Mouse (Mus musculus) ES-E14 (cell line): Measurements from ENCODE around the gene Zcchc7. TPM values are rescaled to one million over a fixed set of nuclear protein-coding genes. Genes with fewer than 3 reads are reported as not detected.

Experiments
- DNase-seq: peaks from one replicate; pipeline ENCODE4 v3.0.0-alpha.2; 2013; ENCODE audit warnings: low read depth, low spot score
- H3K27ac ChIP-seq: 2 replicates; pipeline ENCODE4 v1.5.1; 2012; ENCODE audit warnings: low read depth, mild to moderate bottlenecking, low read length, moderate library complexity, mixed read lengths; ENCODE audit not compliant: poor library complexity, insufficient read depth, severe bottlenecking
- H3K36me3 ChIP-seq: 2 replicates; pipeline ENCODE4 v1.6.1; 2012; ENCODE audit warnings: mild to moderate bottlenecking, low read length, moderate library complexity, mixed read lengths; ENCODE audit not compliant: control insufficient read depth, poor library complexity, insufficient read depth, severe bottlenecking
- H3K4me1 ChIP-seq, 2 experiments: fragments of 150-350 bp in 1 of 2; sonication (generic) in 1 of 2; 2 replicates each; pipeline ENCODE4 v1.6.1; 2012; ENCODE audit warnings: low read length in 2 of 2, mild to moderate bottlenecking in 1 of 2, mixed read lengths in 1 of 2; ENCODE audit not compliant: control insufficient read depth in 2 of 2, insufficient read depth in 2 of 2, poor library complexity in 1 of 2
- H3K4me3 ChIP-seq, 2 experiments: fragments of 150-350 bp in 1 of 2; sonication (generic) in 1 of 2; 2 replicates each; pipeline ENCODE4 v1.5.1; 2012; ENCODE audit warnings: low read length in 2 of 2, low read depth in 1 of 2, mild to moderate bottlenecking in 1 of 2, mixed read lengths in 1 of 2; ENCODE audit not compliant: insufficient read depth in 1 of 2, poor library complexity in 1 of 2, severe bottlenecking in 1 of 2
- H3K9ac ChIP-seq: 2 replicates; pipeline ENCODE4 v1.6.1; 2012; ENCODE audit warnings: low read depth, mild to moderate bottlenecking, low read length, mixed read lengths; ENCODE audit not compliant: poor library complexity, insufficient read depth, severe bottlenecking
- H3K9me3 ChIP-seq: fragments of 150-350 bp; sonication (generic); 2 replicates; pipeline ENCODE4 v1.6.1; 2012; ENCODE audit warnings: low read depth, mild to moderate bottlenecking, low read length; ENCODE audit not compliant: control insufficient read depth, insufficient read depth
- CHD2 ChIP-seq: IDR thresholded peaks from 2 replicates; pipeline ENCODE4 v1.6.1; 2014; ENCODE audit warnings: mild to moderate bottlenecking, low read depth, low read length, inconsistent platforms
- HCFC1 ChIP-seq: IDR thresholded peaks from 2 replicates; pipeline ENCODE4 v1.6.1; 2012; ENCODE audit warnings: low read length, inconsistent platforms, borderline replicate concordance; ENCODE audit not compliant: insufficient read depth
- MAFK ChIP-seq: IDR thresholded peaks from 2 replicates; pipeline ENCODE4 v1.6.1; 2014; ENCODE audit warnings: mild to moderate bottlenecking, low read depth, low read length, inconsistent platforms; ENCODE audit not compliant: insufficient read depth
- ZC3H11A ChIP-seq: IDR thresholded peaks from 2 replicates; pipeline ENCODE4 v1.6.1; 2012; ENCODE audit warnings: low read depth, mild to moderate bottlenecking, inconsistent platforms, low read length, borderline replicate concordance
- ZNF384 ChIP-seq: IDR thresholded peaks from 2 replicates; pipeline ENCODE4 v1.6.1; 2012; ENCODE audit warnings: low read depth, low read length, inconsistent platforms
- in situ Hi-C, 2 experiments: fragments of 600-800 bp; cut with MboI; formaldehyde crosslinking; loops; one replicate each; pipeline ENCODE4 v1.15.1; 2025; ENCODE audit warnings: low sequenced_read_pairs in 2 of 2, inconsistent platforms in 1 of 2; ENCODE audit not compliant: unreplicated experiment in 2 of 2
- total RNA-seq: library from RNA; depleted of rRNA; stranded (reverse); fragments of 300-350 nt; gene quantifications from 2 replicates; pipeline ENCODE4 v1.2.3, GENCODE M21; 2012

The Zcchc7 gene
- total RNA-seq, 1 experiment = 25.1 TPM

- TF ChIP-seq HCFC1 = no peak
- no peak for TF ChIP-seq MAFK
- TF ChIP-seq ZNF384 = no peak
- no peak for TF ChIP-seq CHD2
- TF ChIP-seq ZC3H11A = no peak
- no peak overlapping the region for H3K27ac ChIP-seq
- in situ Hi-C loops = no loop called here
- no peaks in the 10 kb centered on the region; a peak in 1 of 4 replicates for H3K4me1 ChIP-seq
- DNase-seq = no peak
- H3K4me3 ChIP-seq = no peak overlapping the region
- H3K36me3 ChIP-seq = no peaks in the 10 kb centered on the region
- H3K9ac ChIP-seq = no peak overlapping the region
- no peaks in the 10 kb centered on the region for H3K9me3 ChIP-seq
Measured at GRCm38 (mm10) chr4:44910857-44911256, 155.2 kb downstream of the Zcchc7 start.

- Histone ChIP-seq H3K4me3 (no peak overlapping the region), H3K9ac (no peak overlapping the region), H3K27ac (no peak overlapping the region), H3K4me1 (peaks cover 2 to 3% of the 10 kb centered on the region in 2 experiments; a peak in 1 of 4 replicates), H3K36me3 (no peaks in the 10 kb centered on the region), H3K9me3 (no peaks in the 10 kb centered on the region)
- TF ChIP-seq ZC3H11A (no peak), CHD2 (no peak), MAFK (no peak), HCFC1 (no peak), ZNF384 (no peak)
- DNase-seq = no peak
- in situ Hi-C loops = no loop called here
Measured at GRCm38 (mm10) chr4:44917312-44917848, 161.7 kb downstream of the Zcchc7 start.

- Histone ChIP-seq H3K9me3 (no peaks in the 10 kb centered on the region), H3K27ac (no peak overlapping the region), H3K9ac (no peak overlapping the region), H3K4me3 (no peak overlapping the region), H3K4me1 (peaks cover 2 to 3% of the 10 kb centered on the region in 2 experiments; a peak in 1 of 4 replicates), H3K36me3 (no peaks in the 10 kb centered on the region)
- no peak for DNase-seq
- no peak for TF ChIP-seq ZC3H11A
- TF ChIP-seq CHD2 = no peak
- no peak for TF ChIP-seq MAFK
- no peak for TF ChIP-seq HCFC1
- TF ChIP-seq ZNF384 = no peak
- in situ Hi-C loops = no loop called here
Measured at GRCm38 (mm10) chr4:44917907-44918306, 162.2 kb downstream of the Zcchc7 start.

GRCm38 (mm10) chr4:44920831-44921230, 165.2 kb downstream of the Zcchc7 start:
- TF ChIP-seq HCFC1 = no peak
- no peak for TF ChIP-seq MAFK
- no peak for TF ChIP-seq ZNF384
- TF ChIP-seq CHD2 = no peak
- TF ChIP-seq ZC3H11A = no peak
- Histone ChIP-seq H3K9ac (no peak overlapping the region), H3K4me3 (no peak overlapping the region), H3K36me3 (peaks cover 3% of the 10 kb centered on the region; the same call in 1 of the 2 replicates), H3K27ac (no peak overlapping the region), H3K4me1 (peaks cover 2 to 3% of the 10 kb centered on the region in 2 experiments; a peak in 1 of 4 replicates), H3K9me3 (no peaks in the 10 kb centered on the region)
- in situ Hi-C loops = no loop called here
- DNase-seq = no peak
